Mouse (Mus musculus) frontal cortex, adult (tissue): ENCODE data around the gene Slc44a4.

Experiments
- ATAC-seq: cut with Nextera tagmentation; 2 replicates; pipeline ENCODE4 v1.9.2; 2017; ENCODE audit warnings: mild to moderate bottlenecking, moderate library complexity, mixed read lengths; ENCODE audit not compliant: low TSS enrichment

The Slc44a4 gene

GRCm38 (mm10) chr17:34913930-34914665, at the start of gene Slc44a4:
Gene Slc44a4 (plus strand): TSS chr17:34914466.
- no peak for ATAC-seq

GRCm38 (mm10) chr17:34865981-34866380, 48.3 kb upstream of the Slc44a4 start:
- ATAC-seq = no peak

- no peak for ATAC-seq
Measured at GRCm38 (mm10) chr17:34874321-34874720, 39.9 kb upstream of the Slc44a4 start.

DNA sequence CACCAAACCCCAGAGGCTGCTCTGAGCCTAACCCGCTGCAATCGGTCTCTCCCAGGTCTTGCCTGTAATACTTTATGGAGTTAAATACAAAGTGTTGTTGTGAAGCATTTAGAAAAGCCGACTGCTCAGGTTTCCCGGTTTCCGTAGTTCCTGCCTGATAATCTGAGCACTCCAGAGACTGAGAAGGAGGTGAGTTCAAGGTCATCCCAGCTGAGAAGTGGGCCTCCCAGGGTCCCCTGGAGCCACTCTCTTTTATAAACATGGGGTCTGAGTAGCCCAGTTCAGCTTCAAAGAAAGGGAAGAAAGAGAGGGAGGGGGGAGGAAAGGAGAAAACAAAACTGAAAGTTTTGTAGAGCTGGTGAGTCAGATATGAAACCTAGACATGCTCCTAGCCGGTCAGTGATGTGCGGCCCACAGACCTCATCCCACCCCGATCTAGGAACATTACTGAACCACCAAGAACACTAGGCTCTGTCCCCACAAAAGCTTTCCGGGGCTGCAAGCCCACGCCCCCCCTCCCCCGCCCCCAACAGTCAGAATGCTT, 34.9 kb upstream of the Slc44a4 start, which contains the start of gene Zbtb12:
Gene Zbtb12, plus strand, starts transcription at position 148 of the 544 bp plus-strand sequence.
- no peak for ATAC-seq

GRCm38 (mm10) chr17:34881166-34881565, 33.1 kb upstream of the Slc44a4 start:
- no peak for ATAC-seq

DNA sequence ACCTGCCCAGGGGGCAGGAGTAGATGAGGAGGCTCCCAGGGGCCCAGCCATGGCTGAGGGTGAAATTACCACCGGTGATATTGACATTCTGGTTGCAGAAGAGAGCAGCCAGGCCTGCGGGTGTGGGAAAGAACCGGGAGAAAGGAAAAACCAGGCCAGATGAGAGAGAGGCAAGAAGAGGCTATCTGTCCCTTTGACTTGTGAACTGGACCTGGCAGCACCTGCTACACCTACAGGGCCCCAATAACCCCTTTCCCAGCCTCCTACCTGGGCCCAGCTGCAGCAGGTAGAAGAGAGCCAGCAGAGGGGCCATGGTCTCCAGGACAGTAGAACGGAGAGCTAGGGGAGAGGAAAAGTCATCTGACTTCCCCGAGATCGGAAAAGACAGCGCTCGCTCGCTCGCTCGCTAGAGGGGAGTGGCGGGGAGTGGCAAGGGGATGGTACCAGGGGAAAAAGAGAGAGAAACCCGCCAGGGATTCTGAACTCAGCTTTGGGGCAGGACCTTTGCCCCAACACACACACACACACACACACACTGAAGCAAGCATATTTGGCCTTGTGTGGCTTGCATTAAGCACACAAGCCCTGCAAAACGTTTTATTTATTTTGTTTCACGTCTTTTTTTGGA, 32.5 kb upstream of the Slc44a4 start, which contains the start of gene Gm20547:
Gene Gm20547, minus strand, starts transcription at position 360 of the 628 bp plus-strand sequence.
- ATAC-seq = no peak

DNA sequence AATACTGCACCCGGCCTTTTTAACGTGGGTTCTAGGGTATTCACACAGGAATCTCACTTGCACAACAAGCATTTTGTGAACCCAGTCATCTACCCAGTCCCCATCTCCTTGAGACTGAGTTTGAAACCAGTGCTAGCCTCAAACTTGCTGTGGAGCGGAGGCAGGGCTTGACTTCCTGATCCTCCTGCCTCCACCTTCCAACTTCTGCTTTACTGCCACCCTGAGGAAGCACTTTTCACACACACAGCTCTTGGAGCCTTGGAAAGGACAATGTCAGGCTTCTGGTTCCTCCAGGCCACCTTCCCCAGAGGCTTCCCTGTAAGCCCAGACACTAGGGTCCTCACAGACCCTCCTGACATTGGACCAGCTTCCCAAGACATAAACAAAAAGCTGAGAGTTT, 30.9 kb upstream of the Slc44a4 start:
- ATAC-seq = no peak

DNA sequence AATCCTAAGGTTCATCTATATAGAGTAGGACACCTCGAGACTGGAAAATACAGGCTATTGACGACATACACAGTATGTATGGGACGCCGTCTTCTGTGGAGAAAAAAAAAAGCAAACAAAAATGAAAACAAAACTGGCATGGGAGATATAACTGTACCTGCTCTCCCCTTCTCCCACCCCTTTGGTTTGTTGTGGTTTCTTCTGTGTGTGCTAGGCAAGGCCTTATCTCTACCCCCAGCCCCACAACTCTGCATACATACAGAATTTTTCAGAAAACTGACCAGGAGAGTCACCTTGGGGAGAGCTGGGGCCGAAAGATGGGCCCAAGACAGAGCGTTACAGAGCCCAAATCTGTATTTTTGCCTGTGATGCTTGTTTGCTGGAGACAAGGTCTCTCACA, 29.6 kb upstream of the Slc44a4 start:
- ATAC-seq = no peak

- ATAC-seq = no peak
Measured at GRCm38 (mm10) chr17:34885615-34886014, 28.7 kb upstream of the Slc44a4 start.

GRCm38 (mm10) chr17:34887942-34888341, 26.3 kb upstream of the Slc44a4 start:
- no peak for ATAC-seq

- ATAC-seq = no peak
Measured at GRCm38 (mm10) chr17:34890074-34890743, 24.1 kb upstream of the Slc44a4 start.

DNA sequence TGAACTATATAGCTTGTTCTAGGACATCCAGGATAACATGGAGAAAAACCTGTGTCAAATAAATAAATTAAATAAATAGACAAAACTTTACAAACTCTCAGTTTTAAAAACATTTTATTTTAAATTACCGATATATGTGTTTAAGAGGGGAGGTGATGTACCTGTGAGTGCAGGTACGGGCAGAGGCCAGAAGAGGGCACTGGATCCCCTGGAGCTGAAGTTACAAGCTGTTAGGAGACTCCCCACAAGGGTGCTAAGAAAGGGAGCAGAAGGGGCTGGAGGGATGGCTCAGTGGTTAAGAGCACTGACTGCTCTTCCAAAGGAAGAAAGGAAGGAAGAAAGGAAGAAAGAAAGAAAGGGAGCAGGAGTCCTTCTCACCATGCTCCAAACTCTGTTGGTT, 22.9 kb upstream of the Slc44a4 start:
- ATAC-seq = no peak

DNA sequence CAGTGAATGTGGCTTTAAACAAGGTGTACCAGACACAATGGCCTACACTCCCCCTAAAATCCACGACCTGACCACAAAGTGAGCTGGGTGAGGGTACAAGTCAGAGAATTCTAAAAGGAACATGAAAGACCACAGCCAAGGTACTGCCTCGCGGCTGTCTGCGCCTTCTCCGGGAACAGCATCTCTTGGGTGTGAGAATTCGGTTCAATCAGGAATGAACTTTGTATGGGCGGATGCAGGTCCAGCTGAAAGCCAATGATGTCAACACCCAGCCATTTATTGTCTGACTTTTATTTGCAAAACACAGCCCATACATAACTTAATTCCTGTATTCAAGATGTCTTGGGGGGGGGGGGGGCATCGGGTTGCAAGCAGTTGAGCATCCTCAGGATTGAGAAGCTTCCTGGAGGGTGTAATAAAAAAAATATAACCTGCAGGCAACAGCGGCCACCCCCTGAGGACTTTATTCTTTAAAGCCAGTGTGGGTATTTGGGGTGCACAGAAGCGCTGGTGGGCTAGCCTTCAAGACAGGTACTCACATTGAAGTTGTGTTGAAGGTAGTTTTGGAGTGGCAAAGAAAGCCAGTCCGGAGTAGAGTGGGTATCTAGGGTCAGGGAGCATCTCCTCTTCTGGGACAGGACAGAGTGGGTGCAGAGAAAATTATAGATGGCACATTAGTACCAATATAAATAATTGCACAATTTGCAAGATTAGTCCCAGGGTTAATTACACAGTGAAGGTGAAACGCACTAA, 21.0 kb upstream of the Slc44a4 start:
- ATAC-seq = no peak

GRCm38 (mm10) chr17:34894074-34894597, 20.1 kb upstream of the Slc44a4 start:
- peak; percentile 55 for ATAC-seq

DNA sequence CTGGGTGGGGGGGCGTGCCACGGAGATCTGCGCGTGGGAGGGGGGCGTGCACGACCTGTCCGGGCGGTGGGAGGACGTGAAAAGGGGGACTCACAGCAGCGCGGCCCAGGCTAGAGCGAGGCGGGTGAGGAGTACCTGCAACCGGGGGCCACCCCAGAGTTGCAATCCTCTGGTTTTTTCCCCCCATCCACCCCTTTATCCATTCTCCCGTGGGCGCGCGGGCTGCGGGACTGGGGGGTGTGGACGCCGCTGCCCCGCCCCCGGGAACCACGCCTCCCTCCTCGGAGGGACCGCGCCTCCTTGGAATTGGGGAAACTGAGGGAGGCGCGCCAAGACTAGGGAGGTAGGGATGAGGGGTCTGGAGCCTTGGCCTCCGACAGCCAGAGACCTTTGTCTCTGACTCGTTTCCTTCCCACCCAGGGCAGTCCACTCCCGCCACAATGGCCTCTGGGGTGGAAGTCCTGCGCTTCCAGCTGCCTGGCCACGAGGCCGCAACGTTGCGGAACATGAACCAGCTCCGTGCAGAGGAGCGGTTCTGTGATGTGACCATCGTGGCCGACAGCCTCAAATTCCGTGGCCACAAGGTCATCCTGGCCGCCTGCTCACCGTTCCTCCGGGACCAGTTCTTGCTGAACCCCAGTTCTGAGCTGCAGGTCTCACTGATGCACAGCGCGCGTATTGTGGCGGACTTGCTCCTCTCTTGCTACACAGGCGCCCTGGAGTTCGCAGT, 19.3 kb upstream of the Slc44a4 start:
- no peak for ATAC-seq

GRCm38 (mm10) chr17:34895724-34896123, 18.5 kb upstream of the Slc44a4 start:
- no peak for ATAC-seq

- ATAC-seq = no peak
Measured at GRCm38 (mm10) chr17:34896366-34896765, 17.9 kb upstream of the Slc44a4 start.

GRCm38 (mm10) chr17:34897373-34898159, 16.7 kb upstream of the Slc44a4 start:
- peak; percentile 11; the same call in 1 of the 2 replicates for ATAC-seq

GRCm38 (mm10) chr17:34898160-34898586, 16.1 kb upstream of the Slc44a4 start, which contains the start of the genes C2 and Ehmt2:
Gene C2 (minus strand): TSS chr17:34898265.
Gene Ehmt2 (plus strand): TSS chr17:34898469.
- peak; percentile 58 for ATAC-seq

DNA sequence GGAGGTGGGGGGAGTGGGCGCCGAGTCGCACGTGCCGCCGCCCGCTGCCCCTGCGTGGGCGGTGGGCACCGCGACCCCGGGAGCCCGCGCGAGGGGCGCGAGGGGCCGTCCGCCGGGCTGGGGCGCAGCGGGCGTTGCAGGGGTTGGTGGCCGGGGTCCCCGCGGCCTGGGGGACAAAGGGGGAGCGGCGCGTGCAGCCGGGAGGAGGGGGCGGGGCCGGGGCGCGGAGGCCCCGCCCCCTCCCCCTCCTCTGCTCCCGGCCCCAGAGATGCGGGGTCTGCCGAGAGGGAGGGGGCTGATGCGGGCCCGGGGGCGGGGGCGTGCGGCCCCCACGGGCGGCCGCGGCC, 15.6 kb upstream of the Slc44a4 start:
- no peak for ATAC-seq
